Mouse (Mus musculus) olfactory bulb, adult 2 months (tissue): ENCODE results near the gene Mapk10. TPM values are rescaled to one million over a fixed set of nuclear protein-coding genes. Genes with fewer than 3 reads are reported as not detected.

ENCODE experiments used
- H3K27ac ChIP-seq: fragments of 200-500 bp; 2 replicates; pipeline ENCODE4 v1.5.1; 2012; ENCODE audit warnings: low read depth, low read length; ENCODE audit not compliant: insufficient read depth
- H3K4me1 ChIP-seq: fragments of 200-500 bp; 2 replicates; pipeline ENCODE4 v1.6.1; 2012; ENCODE audit warnings: low read length; ENCODE audit not compliant: control insufficient read depth, insufficient read depth
- H3K4me3 ChIP-seq: fragments of 200-500 bp; 2 replicates; pipeline ENCODE4 v1.5.1; 2012; ENCODE audit warnings: mild to moderate bottlenecking, low read depth, low read length, moderate library complexity; ENCODE audit not compliant: insufficient read depth
- CTCF ChIP-seq: fragments of 200-500 bp; IDR thresholded peaks from 2 replicates; pipeline ENCODE4 v1.5.1; 2012; ENCODE audit warnings: low read depth, mild to moderate bottlenecking, low read length, moderate library complexity; ENCODE audit not compliant: insufficient read depth
- POLR2A ChIP-seq: fragments of 200-500 bp; IDR thresholded peaks from 2 replicates; pipeline ENCODE4 v1.6.1; 2012; ENCODE audit warnings: mild to moderate bottlenecking, low read depth, low read length, moderate library complexity; ENCODE audit not compliant: insufficient read depth
- WGBS: fragments of 180-500 bp; shearing (Covaris S2); methylation state at CpG from one replicate; pipeline ENCODE4 v1.1.7; 2018; 5-methylcytosine and 5-hydroxymethylcytosine counted together
- polyA plus RNA-seq: library from polyadenylated mRNA; stranded (reverse); fragments of >200 nt; gene quantifications from 2 replicates; pipeline ENCODE4 v1.2.4, GENCODE M21; 2012; ENCODE audit warnings: low replicate concordance; ENCODE audit not compliant: missing spikeins, insufficient read depth, insufficient read length

The Mapk10 gene
- polyA plus RNA-seq, 1 experiment, result not detected

GRCm38 (mm10) chr5:103177010-103177409 is 34.1 kb downstream of the Mapk10 start:
- H3K4me1 ChIP-seq, result no peaks in the 10 kb centered on the region
- WGBS, result 59% methylated on average over 5 of the region's 5 CpGs
- no peak for TF ChIP-seq POLR2A
- TF ChIP-seq CTCF, result no peak
- no peak overlapping the region for H3K4me3 ChIP-seq
- no peak overlapping the region for H3K27ac ChIP-seq

GRCm38 (mm10) chr5:103175989-103176388 is 35.1 kb downstream of the Mapk10 start:
- TF ChIP-seq POLR2A (no peak), CTCF (no peak)
- H3K4me1 ChIP-seq, result no peaks in the 10 kb centered on the region
- WGBS, result 92% methylated on average over 7 of the region's 7 CpGs
- no peak overlapping the region for H3K27ac ChIP-seq
- H3K4me3 ChIP-seq, result no peak overlapping the region

DNA sequence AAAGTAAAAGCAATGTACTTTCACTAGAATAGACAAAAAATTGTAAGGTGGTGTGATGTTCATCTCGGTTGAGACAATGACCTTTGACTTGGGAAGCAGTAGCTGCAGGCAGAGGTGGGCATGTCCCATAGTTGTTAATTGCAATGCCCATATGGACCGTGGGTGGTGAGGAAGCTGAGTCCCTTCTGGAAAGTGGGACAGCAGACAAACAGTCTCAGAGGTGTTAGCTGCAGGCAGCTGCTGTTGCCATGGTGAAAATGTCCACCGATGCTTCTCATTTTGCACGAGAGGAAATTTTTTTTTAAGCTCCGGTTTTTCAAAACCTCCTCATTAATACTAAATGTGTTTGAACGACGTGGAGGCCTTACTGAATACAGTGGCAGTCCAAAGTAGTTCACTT is 36.5 kb downstream of the Mapk10 start:
- WGBS, result 53% methylated on average over 7 of the region's 7 CpGs
- H3K27ac ChIP-seq, result no peak overlapping the region
- H3K4me1 ChIP-seq, result no peaks in the 10 kb centered on the region
- no peak for TF ChIP-seq POLR2A
- no peak for TF ChIP-seq CTCF
- H3K4me3 ChIP-seq, result no peak overlapping the region

DNA sequence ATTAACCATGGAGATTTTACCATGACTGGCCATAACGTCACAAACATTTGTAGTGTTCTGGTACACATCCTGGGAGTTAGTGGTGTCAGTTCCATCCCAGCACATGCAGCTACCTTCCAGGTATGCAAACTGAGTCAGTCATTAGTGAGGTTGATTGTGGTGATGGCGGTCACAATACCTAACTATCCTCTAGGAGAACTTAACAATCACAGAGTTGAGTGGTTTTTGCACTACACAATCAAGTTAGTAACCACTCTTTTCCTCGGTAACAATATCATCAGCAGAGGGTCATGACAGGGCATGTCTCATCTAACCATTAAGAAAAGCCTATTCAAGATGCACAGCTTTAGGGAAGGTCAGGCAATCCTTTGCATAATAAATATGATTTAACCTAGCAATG is 39.9 kb downstream of the Mapk10 start:
- 91% methylated on average over 3 of the region's 3 CpGs for WGBS
- TF ChIP-seq POLR2A (no peak), CTCF (no peak)
- no peak overlapping the region for H3K4me3 ChIP-seq

GRCm38 (mm10) chr5:103167371-103167770 is 43.8 kb downstream of the Mapk10 start:
- Histone ChIP-seq H3K4me1 (no peaks in the 10 kb centered on the region), H3K27ac (no peak overlapping the region), H3K4me3 (no peak overlapping the region)
- 79% methylated on average over 5 of the region's 5 CpGs for WGBS
- TF ChIP-seq CTCF (no peak), POLR2A (no peak)

More for the DNA sequence above, 39.9 kb downstream of the Mapk10 start:
- Histone ChIP-seq H3K27ac (no peak overlapping the region), H3K4me1 (no peaks in the 10 kb centered on the region)

DNA sequence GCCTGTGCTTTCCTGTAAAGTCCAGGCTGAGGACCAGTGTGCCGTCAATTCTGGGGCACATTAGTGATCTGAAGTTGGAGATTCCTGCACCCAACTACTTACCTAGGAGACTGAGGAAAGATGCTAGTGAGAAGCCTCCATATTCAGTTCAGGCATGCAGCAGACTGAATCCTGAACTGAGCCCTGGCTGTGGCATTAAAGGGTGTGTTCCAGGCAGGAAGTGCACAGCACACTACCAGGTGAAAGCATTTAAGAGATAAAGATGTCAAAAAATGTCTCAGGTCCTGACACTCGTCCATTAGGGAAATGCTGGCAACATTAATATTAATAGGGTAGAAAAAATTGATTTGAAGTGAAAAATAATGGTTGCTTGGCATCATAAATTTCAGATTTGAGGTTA is 44.4 kb downstream of the Mapk10 start:
- TF ChIP-seq POLR2A (no peak), CTCF (no peak)
- Histone ChIP-seq H3K4me1 (no peaks in the 10 kb centered on the region), H3K27ac (no peak overlapping the region), H3K4me3 (no peak overlapping the region)
- 87% methylated on average over 2 of the region's 2 CpGs for WGBS

DNA sequence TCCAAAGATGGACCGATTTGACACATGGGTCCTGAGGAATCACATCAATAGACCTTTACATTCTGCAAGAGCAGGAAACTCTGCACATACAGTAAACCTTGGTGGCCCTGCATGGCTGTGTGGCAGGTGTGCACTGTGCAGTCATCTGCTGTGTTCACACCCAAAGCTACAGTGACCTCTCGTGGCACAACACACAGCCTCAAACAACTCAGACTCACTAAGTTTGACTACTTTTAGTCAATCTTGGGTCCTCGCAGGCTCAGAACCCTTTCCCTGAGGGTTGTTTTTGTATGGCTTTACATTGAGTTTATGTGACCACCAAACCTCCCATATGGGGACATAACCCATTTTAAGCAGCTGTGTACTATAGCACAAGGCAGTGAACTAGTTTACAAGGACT is 47.1 kb downstream of the Mapk10 start:
- 93% methylated on average over 3 of the region's 3 CpGs for WGBS
- H3K4me1 ChIP-seq, result no peaks in the 10 kb centered on the region
- TF ChIP-seq POLR2A, result no peak

GRCm38 (mm10) chr5:103161574-103161973 is 49.6 kb downstream of the Mapk10 start:
- H3K27ac ChIP-seq, result no peak overlapping the region
- TF ChIP-seq POLR2A, result no peak
- no peak for TF ChIP-seq CTCF
- WGBS, result 19% methylated on average over 3 of the region's 3 CpGs
- no peaks in the 10 kb centered on the region for H3K4me1 ChIP-seq
- H3K4me3 ChIP-seq, result no peak overlapping the region

More for the DNA sequence above, 47.1 kb downstream of the Mapk10 start:
- H3K27ac ChIP-seq, result no peak overlapping the region
- no peak overlapping the region for H3K4me3 ChIP-seq

- WGBS, result 6% methylated on average over 1 of the region's 1 CpGs
- H3K4me3 ChIP-seq, result no peak overlapping the region
- H3K27ac ChIP-seq, result no peak overlapping the region; the same call in 1 of the 2 replicates
- H3K4me1 ChIP-seq, result no peaks in the 10 kb centered on the region
- no peak for TF ChIP-seq POLR2A
Measured at GRCm38 (mm10) chr5:103161196-103161540, 50.0 kb downstream of the Mapk10 start.

GRCm38 (mm10) chr5:103160314-103161195 is 50.6 kb downstream of the Mapk10 start:
- Histone ChIP-seq H3K27ac (no peak overlapping the region; the same call in 1 of the 2 replicates), H3K4me3 (no peak overlapping the region), H3K4me1 (no peaks in the 10 kb centered on the region)
- 45% methylated on average over 8 of the region's 8 CpGs for WGBS
- TF ChIP-seq CTCF (no peak), POLR2A (no peak)
